Mouse (Mus musculus) retina, adult 2 months (tissue): ENCODE measurements around the gene Sema6c.
"Not testable (repeated sequence)": the region's sequence is repeated elsewhere in the genome, so short reads cannot be mapped to it uniquely, and the experiment has no call there.

ENCODE experiments used
- DNase-seq: peaks from one replicate; pipeline ENCODE4 v3.0.0-alpha.2; 2012; ENCODE audit warnings: low read depth, low spot score

Sema6c gene

DNA sequence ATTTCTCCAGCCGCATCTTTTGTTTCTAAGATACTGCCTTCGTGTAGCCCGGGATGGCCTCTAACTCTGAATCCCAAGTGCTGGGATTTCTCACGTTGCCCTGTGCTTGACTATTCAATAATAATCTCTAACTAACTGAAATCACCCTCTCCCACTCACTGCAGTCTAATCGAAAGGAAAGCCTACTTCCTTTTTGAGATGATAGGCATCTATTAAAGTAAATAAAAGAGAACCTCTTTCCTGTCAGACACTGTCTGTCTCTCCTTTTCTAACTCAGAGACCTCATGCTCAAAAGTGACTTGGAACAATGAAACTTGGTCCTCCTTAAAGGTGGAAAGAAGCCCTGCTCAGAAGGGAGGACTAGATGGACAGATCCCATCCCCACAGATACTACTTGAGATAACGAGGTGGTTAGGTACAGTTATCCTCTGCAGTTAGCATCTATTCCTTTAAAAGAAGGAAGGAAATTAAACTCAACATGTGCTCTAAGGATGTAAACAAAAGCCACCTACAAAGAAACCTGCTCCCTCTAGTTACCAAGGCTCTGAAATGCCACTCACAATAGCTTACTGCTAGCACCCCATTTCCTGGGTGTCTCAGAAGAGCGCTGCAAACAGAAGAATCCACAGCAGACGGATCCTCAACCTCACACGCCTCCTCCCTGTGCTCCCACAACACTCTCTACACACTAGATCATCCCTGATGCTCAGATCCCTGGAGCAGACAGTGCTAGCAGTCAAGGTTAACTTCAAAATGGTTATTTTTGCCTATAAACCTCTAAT is 24.7 kb downstream of the Sema6c start:
- no peak for DNase-seq

- DNase-seq, result no peak
Observed at GRCm38 (mm10) chr3:95186100-95186499, 25.8 kb downstream of the Sema6c start.

GRCm38 (mm10) chr3:95186888-95187287 is 26.6 kb downstream of the Sema6c start:
- no peak for DNase-seq

DNA sequence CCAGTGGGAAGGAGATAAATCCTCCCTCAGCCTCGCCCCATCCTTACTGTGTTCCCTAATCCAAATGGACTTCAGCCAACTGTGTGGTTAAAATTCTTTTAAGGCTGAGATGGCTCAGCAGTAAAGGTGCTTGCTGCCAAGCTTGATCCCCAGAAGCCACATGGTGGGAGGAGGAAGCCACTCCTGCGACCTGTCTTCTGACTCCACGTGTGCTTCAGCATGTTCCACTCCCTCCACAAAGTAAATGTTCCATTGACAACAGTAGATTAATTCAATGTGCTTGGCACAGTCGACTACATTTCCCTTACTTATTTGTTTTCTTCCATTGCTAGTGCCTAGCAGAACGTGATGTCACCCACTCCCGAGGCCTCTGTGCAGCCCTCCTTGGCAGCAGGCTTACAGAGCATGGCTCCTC is 34.5 kb downstream of the Sema6c start:
- DNase-seq, result no peak

DNA sequence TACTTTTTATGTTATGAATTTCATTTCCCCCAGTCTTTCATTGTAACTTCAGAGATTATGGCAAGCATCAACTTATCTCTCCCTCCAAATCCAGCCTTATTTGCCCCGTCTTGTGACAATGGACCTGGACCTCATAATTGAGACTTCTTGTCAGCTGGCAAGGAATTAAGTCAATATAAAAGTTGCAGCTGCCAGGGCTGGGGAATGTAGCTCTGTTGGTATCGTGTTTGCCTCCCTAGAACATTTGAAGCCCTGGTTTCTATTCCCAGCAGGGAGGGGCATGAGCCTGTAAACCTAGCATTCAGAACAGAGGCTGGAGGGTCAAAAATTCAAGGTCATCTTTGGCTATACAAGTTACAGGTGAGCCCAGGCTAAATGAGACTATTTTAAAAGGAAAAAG is 35.5 kb downstream of the Sema6c start:
- DNase-seq, result no peak

- no peak for DNase-seq
Observed at GRCm38 (mm10) chr3:95199101-95199500, 38.8 kb downstream of the Sema6c start.

- no peak for DNase-seq
Observed at GRCm38 (mm10) chr3:95200132-95200531, 39.9 kb downstream of the Sema6c start.

DNA sequence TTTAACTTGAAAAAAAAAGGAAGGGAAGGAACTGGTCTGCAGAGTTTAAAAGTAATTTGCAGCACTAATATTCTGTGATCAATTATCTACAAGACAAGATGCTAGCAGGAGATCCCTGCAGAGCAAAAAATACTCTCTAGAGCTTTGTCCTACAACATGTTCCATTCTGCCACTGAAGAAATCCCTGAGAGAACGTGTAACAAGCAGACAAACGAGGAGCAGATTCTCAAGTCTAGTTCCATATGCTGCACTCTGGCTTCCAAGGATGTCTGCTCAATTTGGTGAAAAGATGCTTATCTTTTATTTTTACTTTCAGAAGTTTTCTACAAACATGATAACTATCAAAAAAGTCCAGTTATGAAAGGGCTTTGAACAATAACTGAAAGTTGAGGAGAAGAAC is 40.3 kb downstream of the Sema6c start:
- DNase-seq, result no peak

DNA sequence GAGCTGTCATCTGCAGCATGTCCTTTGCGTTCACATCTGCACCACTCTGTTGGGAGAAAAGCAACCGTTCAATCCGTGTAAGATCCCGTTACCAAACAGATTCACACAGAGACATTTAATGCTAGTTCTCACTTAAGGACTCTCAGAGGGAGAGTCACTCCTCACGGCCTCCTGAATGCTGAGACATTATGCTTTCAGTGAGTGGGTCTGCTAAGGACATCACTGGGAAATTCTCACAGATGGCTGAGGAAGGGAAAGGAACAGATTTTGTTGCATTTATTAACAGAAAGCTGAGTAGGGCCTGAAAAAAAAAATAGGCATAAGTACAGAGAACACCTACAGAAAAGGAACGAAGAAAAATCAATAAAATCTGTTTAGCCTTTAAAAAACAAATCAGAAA is 43.6 kb downstream of the Sema6c start:
- no peak for DNase-seq

DNA sequence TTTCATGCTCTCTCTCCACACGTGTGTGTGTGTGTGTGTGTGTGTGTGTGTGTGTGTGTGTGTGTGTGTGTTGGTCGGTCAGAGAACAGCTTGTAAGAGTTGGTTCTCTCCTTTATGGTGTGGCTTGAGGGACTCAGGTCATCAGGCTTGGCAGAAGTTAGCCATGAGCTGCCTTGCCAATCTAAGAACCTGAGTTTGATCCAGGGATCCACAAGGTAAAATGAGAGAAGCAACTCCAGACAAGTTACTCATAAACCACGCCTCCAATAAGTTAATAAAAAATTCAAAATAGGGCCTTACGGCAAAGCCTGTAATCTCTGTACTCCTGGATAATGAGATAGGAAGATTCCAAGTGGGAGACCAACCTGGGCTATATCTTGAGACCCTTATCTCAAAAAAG is 48.0 kb downstream of the Sema6c start:
- no peak for DNase-seq

- no peak for DNase-seq
Observed at GRCm38 (mm10) chr3:95210585-95210984, 50.3 kb downstream of the Sema6c start.

- not testable (repeated sequence) for DNase-seq
Observed at GRCm38 (mm10) chr3:95212889-95213608, 52.8 kb downstream of the Sema6c start.

DNA sequence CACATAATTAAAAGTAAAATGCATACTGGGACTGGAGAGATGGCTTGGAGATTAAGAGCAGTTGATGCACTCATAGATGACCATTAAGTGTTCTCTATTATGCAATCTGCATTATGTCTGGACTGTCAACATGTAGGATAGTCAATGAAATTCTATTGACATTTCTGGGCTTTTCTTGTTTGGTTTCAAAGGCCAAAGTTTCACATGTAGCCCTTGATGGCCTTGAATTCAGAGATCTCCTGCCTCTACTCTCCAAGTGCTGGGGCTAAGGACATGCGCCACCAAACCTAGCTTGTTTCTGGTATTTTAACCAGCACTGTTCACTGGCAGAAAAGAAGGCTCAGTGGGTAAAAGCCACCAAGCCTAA is 53.3 kb downstream of the Sema6c start:
- DNase-seq, result no peak

DNA sequence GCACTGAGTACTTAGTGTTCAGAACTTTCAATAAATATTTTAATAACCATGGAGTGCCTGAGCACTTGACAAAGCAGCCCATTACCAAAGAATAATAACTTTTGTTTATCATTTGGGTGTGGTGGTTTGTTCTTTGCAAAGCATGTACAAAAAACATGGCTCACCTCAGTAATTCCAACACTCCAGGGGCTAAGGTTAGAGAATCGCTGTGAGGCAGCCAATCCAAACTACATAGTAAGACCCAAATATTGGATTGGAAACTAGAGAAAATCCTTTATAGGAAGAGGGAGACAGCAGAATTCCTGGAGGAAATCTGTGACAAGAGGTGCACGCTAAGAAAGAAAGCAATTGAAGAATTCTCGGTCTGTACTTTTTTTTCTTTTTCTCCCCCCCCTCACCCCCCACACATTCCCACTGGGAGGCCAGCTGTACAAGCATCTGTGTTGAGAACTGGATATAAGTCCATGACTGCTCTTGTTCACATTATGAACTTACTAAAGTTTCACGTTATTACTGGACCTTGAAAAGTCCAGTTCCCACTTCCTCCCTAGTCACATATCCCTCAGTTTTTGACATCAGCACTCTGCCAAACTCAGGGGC is 56.5 kb downstream of the Sema6c start:
- no peak for DNase-seq

- DNase-seq, result peak; percentile 80
Observed at GRCm38 (mm10) chr3:95217255-95218134, 57.2 kb downstream of the Sema6c start, which contains the start of gene Gabpb2. TSS of gene Gabpb2 (minus strand) at chr3:95217916.

DNA sequence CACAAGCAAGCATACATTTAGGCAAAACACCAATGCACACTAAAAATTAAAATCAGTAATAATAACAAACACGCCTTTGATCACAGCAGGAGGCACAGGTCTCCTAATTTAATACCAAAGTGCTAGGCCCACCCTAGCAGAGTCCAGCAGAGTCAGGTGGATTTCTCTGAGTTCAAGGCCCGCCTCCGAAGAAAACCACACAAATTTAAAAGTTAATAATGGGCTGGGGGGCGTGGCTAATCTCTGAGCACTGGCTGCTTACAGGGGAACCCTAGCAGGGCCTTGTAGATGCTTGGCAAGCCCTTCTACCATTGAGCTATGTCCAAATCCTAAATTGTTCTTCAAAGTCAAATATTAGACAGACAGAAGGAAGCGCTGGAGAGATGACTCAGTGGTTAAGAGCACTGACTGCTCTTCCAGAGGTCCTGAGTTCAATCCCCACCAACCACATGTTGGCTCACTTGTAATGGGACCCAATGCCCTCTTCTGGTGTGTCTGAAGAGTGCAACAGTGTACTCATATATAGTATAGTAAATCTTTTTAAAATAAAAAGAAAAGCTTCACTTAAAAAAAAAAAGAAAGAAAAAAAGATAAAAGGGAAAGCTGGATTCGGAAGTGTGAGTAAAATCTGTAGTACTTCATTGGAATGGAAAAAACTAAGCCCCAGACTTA is 58.3 kb downstream of the Sema6c start:
- DNase-seq, result no peak

- no peak for DNase-seq
Observed at GRCm38 (mm10) chr3:95223041-95223440, 62.8 kb downstream of the Sema6c start.
